Mouse (Mus musculus): Measurements from ENCODE around the gene Fzd7. TPM values are rescaled to one million over a fixed set of nuclear protein-coding genes. Genes with fewer than 3 reads are reported as not detected.
"Not testable (repeated sequence)": the region's sequence is repeated elsewhere in the genome, so short reads cannot be mapped to it uniquely, and the experiment has no call there.

Fzd7 gene
- total RNA-seq (2021), result 10 to 100 TPM; 21.6 to 26.0 TPM
- long read RNA-seq, experiment 1, full-length matches to known transcripts, result 9 of 11 reads
- long read RNA-seq, experiment 1, partial matches to known transcripts, result 1 of 11 reads
- long read RNA-seq, experiment 1, other reads (novel, unspliced or antisense), result 1 of 11 reads
- long read RNA-seq, experiment 2, full-length matches to known transcripts, result 14 of 14 reads
- long read RNA-seq, experiment 2, partial matches to known transcripts, result 0 of 14 reads
- long read RNA-seq, experiment 2, other reads (novel, unspliced or antisense), result 0 of 14 reads

- intact Hi-C loops (cut with DNase I; ENCODE audit: low total_unique reads), result loop anchor here (5.0 kb wide), 1 partner anchor 35 kb away; the partner anchor contains the start of gene Gm973
- peak; percentile 69 for DNase-seq
Measured at GRCm38 (mm10) chr1:59482331-59482695, at the start of gene Fzd7. Gene Fzd7 (plus strand): TSS chr1:59482424.

GRCm38 (mm10) chr1:59433296-59433695, 48.9 kb upstream of the Fzd7 start:
- DNase-seq, result no peak
- intact Hi-C loops (cut with DNase I; ENCODE audit: low total_unique reads), result no loop called here

- peak; percentile 71 for DNase-seq
- intact Hi-C loops (cut with DNase I; ENCODE audit: low total_unique reads), result no loop called here
Measured at GRCm38 (mm10) chr1:59434071-59434470, 48.2 kb upstream of the Fzd7 start.

GRCm38 (mm10) chr1:59435270-59435669, 47.0 kb upstream of the Fzd7 start:
- intact Hi-C loops (cut with DNase I; ENCODE audit: low total_unique reads), result no loop called here
- DNase-seq, result no peak

- intact Hi-C loops (cut with DNase I; ENCODE audit: low total_unique reads), result no loop called here
- no peak for DNase-seq
Measured at GRCm38 (mm10) chr1:59436321-59436720, 45.9 kb upstream of the Fzd7 start.

GRCm38 (mm10) chr1:59437927-59438326, 44.3 kb upstream of the Fzd7 start:
- DNase-seq, result no peak
- intact Hi-C loops (cut with DNase I; ENCODE audit: low total_unique reads), result no loop called here

GRCm38 (mm10) chr1:59438330-59438729, 43.9 kb upstream of the Fzd7 start:
- intact Hi-C loops (cut with DNase I; ENCODE audit: low total_unique reads), result no loop called here

GRCm38 (mm10) chr1:59439252-59439651, 43.0 kb upstream of the Fzd7 start:
- intact Hi-C loops (cut with DNase I; ENCODE audit: low total_unique reads), result no loop called here
- peak; percentile 11 for DNase-seq

More at GRCm38 (mm10) chr1:59438330-59438729, 43.9 kb upstream of the Fzd7 start:
- DNase-seq, result no peak

- intact Hi-C loops (cut with DNase I; ENCODE audit: low total_unique reads), result no loop called here
- DNase-seq, result no peak
Measured at GRCm38 (mm10) chr1:59439941-59440340, 42.3 kb upstream of the Fzd7 start.

- not testable (repeated sequence) for DNase-seq
Measured at GRCm38 (mm10) chr1:59442721-59443120, 39.5 kb upstream of the Fzd7 start.

GRCm38 (mm10) chr1:59444127-59444660, 38.0 kb upstream of the Fzd7 start:
- no peak for DNase-seq
- intact Hi-C loops (cut with DNase I; ENCODE audit: low total_unique reads), result no loop called here

More at GRCm38 (mm10) chr1:59442721-59443120, 39.5 kb upstream of the Fzd7 start:
- intact Hi-C loops (cut with DNase I; ENCODE audit: low total_unique reads), result not testable (repeated sequence)

GRCm38 (mm10) chr1:59445242-59445641, 37.0 kb upstream of the Fzd7 start:
- intact Hi-C loops (cut with DNase I; ENCODE audit: low total_unique reads), result no loop called here

GRCm38 (mm10) chr1:59448497-59449270, 33.5 kb upstream of the Fzd7 start:
- intact Hi-C loops (cut with DNase I; ENCODE audit: low total_unique reads), result no loop called here
- DNase-seq, result no peak

More at GRCm38 (mm10) chr1:59445242-59445641, 37.0 kb upstream of the Fzd7 start:
- no peak for DNase-seq

GRCm38 (mm10) chr1:59449423-59449822, 32.8 kb upstream of the Fzd7 start:
- DNase-seq, result no peak
- intact Hi-C loops (cut with DNase I; ENCODE audit: low total_unique reads), result no loop called here

GRCm38 (mm10) chr1:59450896-59451295, 31.3 kb upstream of the Fzd7 start:
- no peak for DNase-seq
- intact Hi-C loops (cut with DNase I; ENCODE audit: low total_unique reads), result no loop called here

GRCm38 (mm10) chr1:59451584-59451983, 30.6 kb upstream of the Fzd7 start:
- intact Hi-C loops (cut with DNase I; ENCODE audit: low total_unique reads), result no loop called here
- DNase-seq, result no peak

- DNase-seq, result peak; percentile 19
- intact Hi-C loops (cut with DNase I; ENCODE audit: low total_unique reads), result no loop called here
Measured at GRCm38 (mm10) chr1:59456825-59457224, 25.4 kb upstream of the Fzd7 start.

- intact Hi-C loops (cut with DNase I; ENCODE audit: low total_unique reads), result no loop called here
- DNase-seq, result no peak
Measured at GRCm38 (mm10) chr1:59457873-59458272, 24.4 kb upstream of the Fzd7 start.

GRCm38 (mm10) chr1:59458886-59459285, 23.3 kb upstream of the Fzd7 start:
- intact Hi-C loops (cut with DNase I; ENCODE audit: low total_unique reads), result no loop called here
- peak; percentile 63 for DNase-seq
